Mouse (Mus musculus): ENCODE measurements at regions not wholly inside any gene's neighbourhood (a gene's known extent, or its start where the extent isn't known, plus 50 kb on each side); places are given as distances from the start of the nearest gene placed in this dataset.

- TF ChIP-seq CTCF (conservative IDR thresholded peaks at IDR 0.05; ENCODE audit: low read length), result no peak
- no peak for TF ChIP-seq NANOG (IDR thresholded peaks at IDR 0.05; ENCODE audit: borderline replicate concordance, low read length)
Observed at GRCm38 (mm10) chr10:119018490-119018889, 148.5 kb upstream of the Dyrk2 start.

All from E14TG2a.4 (cell line).